Mouse (Mus musculus): ENCODE results near the gene Syngr4. TPM values are rescaled to one million over a fixed set of nuclear protein-coding genes. Genes with fewer than 3 reads are reported as not detected.
A peak's percentile ranks its signal among the peaks of the same experiment; 100 is the strongest.

The Syngr4 gene
- total RNA-seq, 2 experiments from 2014 or later = 0.52 TPM; not detected in 1

DNA sequence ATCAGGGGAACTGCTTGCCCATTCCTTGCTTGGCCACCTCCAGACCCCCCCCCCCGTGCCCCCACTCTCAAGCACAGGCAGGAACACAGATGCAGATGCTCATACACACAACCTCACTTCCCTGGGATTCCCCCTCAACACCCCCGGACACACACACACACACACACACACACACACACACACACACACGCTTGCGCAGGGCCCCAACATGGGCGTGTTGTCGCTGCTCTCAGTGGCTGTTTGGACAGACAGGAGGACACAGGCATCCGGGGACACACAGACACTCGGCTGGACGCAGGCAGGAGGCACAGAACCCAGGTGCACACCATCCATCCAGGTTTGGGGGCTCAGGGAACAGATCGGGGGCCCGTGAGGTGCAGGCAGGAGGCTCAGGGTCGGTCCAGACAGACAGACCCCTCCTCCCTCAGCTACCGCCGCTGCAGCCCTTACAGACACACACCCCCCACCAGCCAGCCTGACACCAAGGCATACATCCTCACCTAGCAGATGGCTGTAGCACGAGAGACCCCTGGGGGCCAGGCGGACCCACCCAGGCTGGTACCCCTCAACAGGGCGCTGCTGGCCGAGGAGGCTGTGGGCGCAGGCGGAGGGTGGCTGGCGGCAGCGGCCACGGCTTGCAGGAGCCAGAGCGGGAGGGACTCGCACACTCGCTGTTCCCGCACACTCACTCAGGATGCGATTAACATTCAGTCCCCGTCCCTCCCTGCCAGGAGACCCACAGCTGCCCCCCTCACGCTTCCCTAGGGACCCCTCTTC lies 26.0 kb downstream of the Syngr4 start:
- DNase-seq = peak; percentile 37
- intact Hi-C loops (cut with DNase I) = loop anchor here (5.0 kb wide), 1 partner anchor 137 kb away; no protein-coding TSS in a partner anchor

DNA sequence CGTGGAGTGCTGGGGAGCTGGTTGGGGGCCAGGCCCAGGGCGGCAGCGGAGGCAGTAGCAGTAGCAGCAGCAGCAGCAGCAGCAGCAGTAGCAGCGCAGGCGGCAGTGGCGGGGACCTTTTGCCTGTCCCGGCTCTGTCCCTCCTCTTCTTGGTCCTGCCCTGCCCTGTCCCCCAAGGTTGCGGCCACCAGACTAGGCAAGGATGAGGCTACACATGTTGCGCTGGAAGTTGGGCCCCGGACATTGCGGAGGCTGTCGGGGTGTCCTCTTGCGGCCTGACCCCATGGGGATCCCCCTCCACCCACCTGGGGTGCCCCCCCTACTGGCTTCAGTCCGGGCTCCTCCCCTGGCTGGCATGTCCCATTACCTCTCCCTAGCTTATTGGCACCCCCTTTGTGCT lies 26.7 kb downstream of the Syngr4 start:
- peak; percentile 33 for DNase-seq
- intact Hi-C loops (cut with DNase I) = loop anchor here (5.0 kb wide), 1 partner anchor 138 kb away; no protein-coding TSS in a partner anchor

DNA sequence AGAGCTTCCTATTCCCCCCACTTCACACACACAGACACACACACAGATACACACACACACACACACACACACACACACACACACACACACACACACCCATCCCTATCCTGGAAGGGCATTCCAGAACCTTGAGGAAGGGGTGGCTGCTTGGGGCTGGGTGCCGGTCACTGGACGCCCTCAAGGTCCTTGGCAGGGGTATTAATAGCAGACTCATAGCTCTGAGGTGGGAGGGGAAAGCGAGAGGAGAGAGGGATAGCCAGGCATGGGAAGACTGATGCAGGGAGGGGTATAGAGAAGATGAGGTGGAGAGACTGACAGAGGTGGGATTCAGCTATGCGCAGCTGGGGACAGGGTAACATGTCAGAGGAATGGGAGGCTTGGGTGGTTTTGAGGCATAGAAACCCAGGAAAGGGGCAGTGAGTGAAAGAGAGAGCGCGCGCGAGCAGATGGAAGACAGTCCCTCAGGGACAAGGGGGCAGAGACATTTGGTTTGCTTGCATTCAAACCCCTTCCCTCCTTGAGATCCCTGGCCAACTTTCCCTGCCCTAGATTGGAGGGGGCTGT lies 27.3 kb downstream of the Syngr4 start:
- peak; percentile 46 for DNase-seq
- intact Hi-C loops (cut with DNase I) = no loop called here

DNA sequence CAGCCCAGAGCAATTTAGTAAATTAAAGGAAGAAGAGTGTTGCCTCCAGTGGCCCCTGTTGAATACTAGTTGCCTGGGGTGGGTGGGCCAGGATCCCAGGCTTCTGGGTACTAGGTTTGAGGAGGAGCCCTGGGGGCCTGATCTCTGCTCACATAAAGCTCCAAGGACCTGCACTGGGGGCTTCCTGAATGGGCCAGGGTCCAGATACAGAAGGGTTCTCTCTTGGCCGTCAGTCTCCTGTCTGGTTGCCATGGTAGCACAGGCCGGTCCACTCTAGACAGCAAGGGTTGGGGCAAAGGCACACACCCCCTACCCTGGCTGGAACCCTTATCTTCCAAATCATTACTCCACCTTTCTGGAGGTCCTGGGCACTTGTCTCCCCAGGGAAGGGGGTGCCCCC lies 28.6 kb downstream of the Syngr4 start:
- DNase-seq = peak; percentile 49
- intact Hi-C loops (cut with DNase I) = no loop called here

DNA sequence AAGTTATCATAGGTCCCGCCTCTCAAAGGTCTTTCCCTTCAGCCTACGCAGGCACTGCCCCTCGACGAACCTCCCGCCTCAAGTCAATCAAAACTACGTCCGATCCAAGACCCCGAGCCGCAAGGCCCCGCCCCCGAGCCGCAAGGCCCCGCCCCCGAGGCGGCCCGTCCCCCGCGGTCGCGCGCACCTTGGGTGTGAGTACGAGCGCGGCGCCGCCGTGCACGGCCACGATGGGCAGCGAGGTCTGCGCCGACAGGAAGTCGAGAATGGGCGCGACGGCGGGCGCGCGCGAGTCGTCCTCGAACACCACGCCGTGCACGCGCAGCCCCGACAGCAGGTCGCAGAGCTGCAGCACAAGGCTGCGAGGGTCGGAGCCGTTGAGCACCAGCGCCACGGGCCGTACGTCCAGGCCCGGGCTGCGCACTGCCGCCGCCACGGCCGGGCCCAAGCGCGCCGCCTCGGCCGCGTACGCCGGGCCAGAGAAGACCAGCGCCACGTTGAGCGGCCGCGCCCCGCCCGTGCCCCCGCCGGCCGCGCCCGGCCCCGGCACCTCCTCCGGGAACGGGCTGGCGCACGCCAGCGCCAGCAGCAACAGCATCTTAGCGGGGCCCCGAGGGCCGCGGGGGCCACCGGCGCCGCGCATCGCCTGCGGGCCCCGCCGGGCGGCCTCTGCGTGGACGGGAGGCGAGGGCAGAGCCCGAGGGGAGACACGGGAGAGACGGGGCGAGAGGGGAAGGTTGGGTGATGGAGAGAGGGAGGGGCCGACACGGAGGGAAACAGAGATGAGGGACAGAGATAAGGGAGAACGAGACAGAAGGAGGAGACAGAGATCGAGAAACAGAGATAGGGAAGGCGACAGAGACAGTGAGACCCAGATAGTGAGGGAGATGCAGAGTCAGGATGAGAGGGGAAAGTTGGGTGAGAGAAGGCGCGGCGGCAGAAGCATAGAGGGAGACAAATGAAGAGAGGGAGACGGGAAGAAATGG lies 30.3 kb downstream of the Syngr4 start:
- peak; percentile 98 for DNase-seq

DNA sequence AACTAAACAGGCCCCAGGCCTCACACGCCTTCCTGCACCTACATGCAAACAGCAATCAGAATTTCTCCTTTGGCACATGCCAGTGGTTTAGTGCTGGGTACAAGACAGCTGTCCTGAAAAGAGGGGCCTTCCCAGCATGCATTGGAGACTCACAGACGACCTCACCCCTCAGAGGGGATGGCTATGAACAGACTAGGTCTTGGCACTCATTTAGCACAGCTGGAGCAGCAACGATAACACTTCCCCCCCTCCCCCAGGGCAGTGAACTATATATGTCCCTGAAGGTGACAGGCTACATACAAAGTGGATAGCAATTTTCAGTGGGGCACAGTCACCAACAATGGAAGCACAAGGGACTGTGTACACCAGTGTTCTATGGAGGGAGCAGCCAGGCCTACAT lies 32.1 kb downstream of the Syngr4 start:
- DNase-seq = no peak
- intact Hi-C loops (cut with DNase I) = no loop called here

More for the DNA sequence above, 30.3 kb downstream of the Syngr4 start:
- intact Hi-C loops (cut with DNase I) = no loop called here

DNA sequence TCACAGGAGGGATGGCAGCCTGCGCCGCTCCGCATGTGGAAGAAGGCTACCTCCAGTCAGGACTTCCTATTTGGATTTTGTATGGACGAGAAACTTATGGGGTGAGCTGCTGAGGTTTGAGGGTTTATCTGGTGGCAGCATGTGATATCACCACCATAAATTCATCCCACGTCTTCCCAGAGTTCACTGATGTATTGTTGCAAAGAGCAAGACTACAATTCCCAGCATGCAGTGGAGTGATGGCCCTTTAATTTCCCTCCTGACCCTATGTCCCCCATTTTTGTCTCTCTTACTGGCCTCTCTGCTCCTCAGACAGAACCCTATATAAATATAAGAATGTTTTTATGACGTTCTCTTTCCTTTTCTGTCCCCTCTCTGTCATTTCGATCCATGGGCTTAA lies 33.7 kb downstream of the Syngr4 start:
- intact Hi-C loops (cut with DNase I) = no loop called here
- DNase-seq = no peak

DNA sequence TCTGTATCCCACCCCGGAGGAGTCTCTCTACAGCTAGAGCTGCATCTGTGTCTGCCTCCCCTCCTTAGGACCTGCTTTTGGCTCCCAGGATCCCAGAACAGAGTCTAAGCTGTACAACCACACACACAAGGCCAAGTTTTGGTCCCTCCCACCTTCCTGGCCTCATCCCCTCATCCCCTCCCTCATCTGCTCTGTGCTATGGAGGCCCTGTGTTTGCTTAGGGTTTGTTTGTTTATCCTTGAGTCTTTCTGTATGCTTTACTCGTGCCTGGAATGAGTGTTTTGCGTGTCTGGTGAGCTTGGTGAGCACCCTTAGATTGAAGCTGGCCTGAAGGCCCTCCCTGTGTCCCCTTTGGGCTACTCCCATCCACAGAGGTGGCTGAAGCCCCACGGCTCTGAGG lies 37.5 kb downstream of the Syngr4 start:
- intact Hi-C loops (cut with DNase I) = no loop called here

DNA sequence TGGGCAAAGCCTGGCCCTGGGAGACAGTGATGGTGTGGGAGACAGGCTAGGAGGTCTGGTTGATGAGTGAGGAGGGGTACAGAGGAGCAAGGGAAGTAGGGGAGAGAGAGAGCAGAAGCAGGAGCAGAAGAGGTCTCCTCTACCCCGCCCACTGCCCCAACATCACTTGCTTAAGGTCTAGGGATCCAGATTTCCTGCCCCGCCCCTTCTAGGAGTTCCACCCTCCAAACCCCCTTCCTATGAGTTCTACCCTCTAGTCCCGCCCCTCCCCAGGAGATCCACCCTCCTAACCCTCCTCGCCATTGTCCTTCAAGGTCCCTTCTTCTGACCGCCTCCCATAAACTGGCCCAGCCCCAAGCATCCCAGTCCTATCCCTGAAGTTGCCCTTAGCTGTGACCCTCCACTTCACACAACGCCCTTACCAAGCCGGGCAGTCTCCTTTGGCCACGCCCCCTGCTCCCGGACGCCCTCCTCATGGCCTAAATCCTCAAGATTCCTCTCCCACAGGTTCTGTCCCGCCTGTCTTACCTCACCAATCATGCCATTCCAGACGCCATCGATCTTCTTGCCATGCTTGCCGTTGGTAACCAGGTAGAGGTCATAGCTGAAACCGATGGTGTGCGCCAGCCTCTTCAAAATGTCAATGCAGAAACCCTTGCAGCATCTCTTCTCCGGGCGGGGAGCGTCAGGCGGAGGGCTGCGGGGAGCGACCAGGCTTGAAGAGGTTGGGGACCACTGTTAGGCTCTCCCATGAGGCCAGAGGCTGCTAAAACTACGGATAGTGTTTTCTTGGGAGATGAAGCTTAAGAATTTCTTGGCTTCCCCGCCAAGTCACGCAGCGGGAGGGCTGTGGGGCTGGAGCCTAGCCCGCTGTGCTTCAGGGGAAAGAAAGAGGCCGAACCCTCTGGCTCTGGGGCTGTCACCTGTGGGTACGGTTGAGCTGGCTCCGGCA lies 39.3 kb downstream of the Syngr4 start:
- peak; percentile 54 for DNase-seq

More for the DNA sequence above, 37.5 kb downstream of the Syngr4 start:
- no peak for DNase-seq

DNA sequence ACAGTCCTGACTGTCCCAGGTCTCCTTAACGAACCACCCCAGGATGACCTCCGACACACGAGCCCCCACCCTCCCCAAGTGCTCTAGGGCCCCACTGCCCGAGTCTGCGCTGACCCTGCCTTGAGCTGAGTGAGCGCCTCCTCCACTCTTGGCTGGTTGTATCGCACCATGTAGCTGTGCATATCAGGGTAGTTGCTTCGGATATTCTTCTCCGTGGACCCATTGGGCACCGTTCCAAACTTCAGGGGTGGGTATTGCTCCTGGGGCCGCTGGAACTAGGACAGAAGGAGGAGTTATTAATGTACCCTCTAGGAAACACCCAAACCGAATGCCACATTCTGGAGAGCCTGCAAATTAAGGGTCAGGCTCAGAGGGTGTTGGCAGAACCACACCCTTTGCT lies 43.4 kb downstream of the Syngr4 start:
- intact Hi-C loops (cut with DNase I) = no loop called here
- DNase-seq = no peak

More for the DNA sequence above, 39.3 kb downstream of the Syngr4 start:
- intact Hi-C loops (cut with DNase I) = no loop called here

DNA sequence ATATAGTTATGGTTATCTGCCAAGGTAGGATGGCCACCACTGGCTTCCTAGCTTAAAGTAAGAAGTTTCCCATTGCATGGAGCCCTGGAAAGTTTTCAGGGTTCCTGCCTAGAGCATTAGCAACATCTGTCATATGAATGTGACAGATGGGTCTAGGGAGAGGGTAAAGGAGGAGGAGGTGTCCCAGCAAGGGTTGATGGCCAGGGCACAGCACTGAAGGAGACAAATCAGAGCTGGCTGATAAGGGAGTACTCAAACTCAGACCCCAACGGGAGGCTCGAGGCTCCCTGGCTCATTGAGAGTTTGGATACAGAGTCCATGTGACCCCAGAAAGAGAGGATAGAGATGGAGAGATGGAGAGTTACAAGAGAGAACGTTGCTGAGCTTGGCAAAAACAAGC lies 45.9 kb downstream of the Syngr4 start:
- intact Hi-C loops (cut with DNase I) = no loop called here
- no peak for DNase-seq

DNA sequence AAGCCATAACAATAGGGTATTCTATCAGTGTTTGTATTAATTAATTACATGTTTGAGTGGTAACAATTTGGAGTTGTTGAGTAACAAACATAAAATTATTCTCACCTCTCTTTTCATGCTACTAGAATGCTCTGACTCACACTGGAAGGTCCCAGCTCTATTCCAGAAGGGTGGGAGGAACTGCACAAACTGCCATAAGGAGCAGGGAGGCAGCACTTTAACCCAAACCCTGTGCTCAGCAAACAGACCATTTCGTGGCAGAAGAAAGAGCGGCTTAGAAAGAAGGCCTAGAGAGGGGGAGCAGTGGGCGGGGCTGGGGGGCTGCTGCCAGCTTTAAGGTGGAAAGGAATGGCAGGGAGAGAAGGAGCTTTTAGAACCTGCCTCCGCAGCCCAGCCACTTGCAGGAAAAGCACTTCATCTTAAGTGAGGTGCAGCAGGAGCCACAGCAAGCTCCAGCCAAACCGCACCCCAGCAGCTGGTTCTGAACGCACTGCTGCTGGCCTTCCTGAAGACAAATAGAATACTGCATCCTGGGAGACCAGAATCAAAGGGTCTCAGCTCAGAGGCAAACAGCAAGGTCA lies 48.0 kb downstream of the Syngr4 start:
- intact Hi-C loops (cut with DNase I) = no loop called here
- DNase-seq = no peak

DNA sequence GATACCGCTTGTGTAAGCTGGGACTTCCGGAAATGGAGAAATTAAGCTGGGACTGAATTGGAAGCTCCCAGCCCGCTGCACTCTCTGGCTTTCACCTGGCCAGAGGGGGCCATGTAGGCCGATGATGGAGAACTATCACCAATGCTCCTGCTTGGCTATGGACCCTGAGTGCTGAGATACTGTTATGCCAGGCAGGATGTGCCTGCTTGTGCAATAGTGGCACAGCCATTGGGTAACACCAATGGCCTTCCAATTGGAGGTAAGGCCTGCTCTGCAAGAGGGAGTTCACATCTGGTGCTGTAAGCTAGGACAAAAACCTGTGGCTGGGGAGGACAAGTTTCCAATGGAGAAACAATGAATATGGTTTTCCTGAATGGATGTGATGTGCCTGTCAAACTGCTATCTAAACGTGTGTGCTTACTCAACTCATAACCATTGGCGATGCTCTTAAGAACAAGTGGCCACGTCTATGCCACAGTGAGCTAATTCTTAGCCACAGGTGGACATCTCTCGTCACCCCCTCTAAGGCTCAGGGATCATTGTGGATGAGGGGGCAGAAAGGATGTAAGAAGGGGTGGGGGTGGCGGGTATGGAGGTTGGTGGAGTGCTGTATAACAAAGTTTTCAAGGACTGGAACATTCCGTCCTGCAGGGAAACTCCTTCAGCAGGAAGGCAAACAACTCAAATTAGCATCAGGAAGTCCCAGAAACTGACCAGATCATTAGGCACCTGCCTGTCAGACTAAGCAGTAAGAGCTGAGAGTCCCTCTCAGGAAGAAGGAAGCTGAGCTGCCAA lies 53.4 kb downstream of the Syngr4 start:
- intact Hi-C loops (cut with DNase I) = no loop called here
- no peak for DNase-seq

Other genes with a start within 250 kb of the Syngr4 start
- gene Fut2, start 230.3 kb downstream of the Syngr4 start, total RNA-seq (2021) = not detected
- gene Ntn5, start 212.7 kb downstream of the Syngr4 start, total RNA-seq (2021) = under 1 TPM in 1 of 2 experiments, not detected in 1; 0.34 TPM
- under 1 TPM; 0.18 to 0.20 TPM for gene Sec1, start 202.3 kb downstream of the Syngr4 start, total RNA-seq (2021)
- gene Car11, start 196.9 kb downstream of the Syngr4 start, total RNA-seq (2021) = 100 to 1,000 TPM; 136 to 144 TPM
- gene Dbp, start 191.6 kb downstream of the Syngr4 start, total RNA-seq (2021) = 10 to 100 TPM; 19.1 to 22.2 TPM
- 100 to 1,000 TPM; 640 to 672 TPM for gene Rpl18, start 181.3 kb downstream of the Syngr4 start, total RNA-seq (2021)
- 10 to 100 TPM; 23.6 to 24.6 TPM for gene Sphk2, start 178.7 kb downstream of the Syngr4 start, total RNA-seq (2021)
- 1 to 10 TPM in 1 of 2 experiments, under 1 TPM in 1; 0.62 to 1.1 TPM for gene Fam83e, start 175.5 kb downstream of the Syngr4 start, total RNA-seq (2021)
- not detected for gene Spaca4, start 170.9 kb downstream of the Syngr4 start, total RNA-seq (2021)
- gene Lmtk3, start 113.0 kb downstream of the Syngr4 start, total RNA-seq (2021) = 100 to 1,000 TPM; 304 to 352 TPM
- 1 to 10 TPM; 4.9 to 5.5 TPM for gene Sult2b1, start 112.0 kb downstream of the Syngr4 start, total RNA-seq (2021)
- gene Cyth2, start 82.1 kb downstream of the Syngr4 start, total RNA-seq (2021) = 100 to 1,000 TPM; 249 TPM
- 1 to 10 TPM; 1.6 to 2.1 TPM for gene Kcnj14, start 71.9 kb downstream of the Syngr4 start, total RNA-seq (2021)
- 10 to 100 TPM; 31.8 to 35.5 TPM for gene Grwd1, start 65.8 kb downstream of the Syngr4 start, total RNA-seq (2021)
- 100 to 1,000 TPM in 1 of 2 experiments, 10 to 100 TPM in 1; 98.9 to 109 TPM for gene Kdelr1, start 23.9 kb downstream of the Syngr4 start, total RNA-seq (2021)
- gene Grin2d, start 18.3 kb downstream of the Syngr4 start, total RNA-seq (2021) = 10 to 100 TPM; 31.9 to 39.5 TPM
- gene Tmem143, start 227 bp upstream of the Syngr4 start, total RNA-seq (2021) = 10 to 100 TPM; 16.8 to 19.7 TPM
- 10 to 100 TPM in 1 of 2 experiments, 1 to 10 TPM in 1; 6.9 to 13.4 TPM for gene Emp3, start 24.7 kb upstream of the Syngr4 start, total RNA-seq (2021)
- 1 to 10 TPM; 1.9 to 2.4 TPM for gene Ccdc114, start 27.4 kb upstream of the Syngr4 start, total RNA-seq (2021)
- 1 to 10 TPM; 2.1 to 3.0 TPM for gene Abcc6, start 133.6 kb upstream of the Syngr4 start, total RNA-seq (2021)
- 10 to 100 TPM; 83.3 to 92.5 TPM for gene Nomo1, start 137.0 kb upstream of the Syngr4 start, total RNA-seq (2021)
- 10 to 100 TPM; 11.8 to 12.8 TPM for gene Kcnj11, start 204.1 kb upstream of the Syngr4 start, total RNA-seq (2021)

All from left cerebral cortex, postnatal 4 days (tissue).